Mouse (Mus musculus) MEL (cell line): ENCODE results near the gene H2-Eb2.

Experiments used
- CTCF ChIP-seq, 3 experiments: IDR thresholded peaks in 2 of 3; conservative IDR thresholded peaks in 1 of 3; 2 replicates each; pipeline ENCODE4 v1.5.1; 2011 to 2012; ENCODE audit warnings: low read length in 3 of 3, low read depth in 2 of 3, mild to moderate bottlenecking in 2 of 3, improper control_type of control experiment in 1 of 3, inconsistent platforms in 1 of 3, mixed read lengths in 1 of 3, moderate library complexity in 1 of 3; ENCODE audit not compliant: control insufficient read depth in 1 of 3, insufficient read depth in 1 of 3, poor library complexity in 1 of 3, severe bottlenecking in 1 of 3
- NELFE ChIP-seq: IDR thresholded peaks from 2 replicates; pipeline ENCODE4 v1.6.1; 2011; ENCODE audit warnings: low read depth, low read length, improper control_type of control experiment

GRCm38 (mm10) chr17:34325436-34325835 lies at the start of gene H2-Eb2:
- TF ChIP-seq NELFE: no peak
- no peak for TF ChIP-seq CTCF (IDR thresholded peaks at IDR 0.05 in 2 of 3, conservative IDR thresholded peaks at IDR 0.05 in 1 of 3; ENCODE audit: control insufficient read depth in 1 of 3, insufficient read depth in 1 of 3, low read depth in 2 of 3, low read length in 3 of 3, poor library complexity in 1 of 3, severe bottlenecking in 1 of 3)
